Mouse (Mus musculus): ENCODE results near the gene Rpia.

The Rpia gene

DNA sequence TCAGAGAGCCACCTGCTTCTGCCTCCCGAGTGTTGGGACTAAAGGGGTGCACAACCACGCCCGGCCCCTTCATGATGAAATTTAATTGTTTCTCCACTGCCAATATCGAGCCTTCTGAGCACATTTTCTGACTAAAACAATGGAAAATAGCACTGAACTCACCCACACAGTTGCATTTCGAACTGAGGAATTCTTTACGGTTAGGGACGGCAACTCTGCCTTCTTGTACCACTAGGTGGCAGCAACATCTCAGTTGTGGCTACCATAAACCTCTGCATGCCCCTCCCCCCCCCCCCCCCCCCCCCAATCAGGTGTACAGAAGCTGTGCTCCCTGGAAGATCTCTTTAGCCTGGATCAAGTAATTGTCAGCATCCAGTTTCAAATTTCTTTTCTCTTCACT is 13.2 kb upstream of the Rpia start:
- DNase-seq (ENCODE audit: low spot score in 2 of 2): peak; percentile 35 to 57

DNA sequence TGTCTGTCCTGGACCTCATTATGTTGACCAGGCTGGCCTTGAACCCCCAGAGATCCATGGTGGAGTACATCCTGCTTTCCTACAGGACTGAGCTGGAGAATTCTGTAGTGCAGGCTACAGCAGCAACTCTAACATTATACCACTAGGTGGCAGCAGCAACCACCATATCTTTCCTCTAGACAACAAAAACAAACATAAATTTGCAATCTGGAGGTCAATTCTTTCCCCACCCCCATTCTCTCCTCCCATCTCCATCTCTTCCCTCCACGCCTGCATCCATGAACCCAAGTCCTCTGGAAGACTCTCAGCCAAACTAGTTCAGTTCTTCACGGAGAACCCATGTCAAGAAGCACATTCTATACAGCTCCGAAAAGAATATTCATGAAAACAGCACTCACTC is 12.6 kb upstream of the Rpia start:
- no peak for DNase-seq (ENCODE audit: low spot score in 2 of 2)

DNA sequence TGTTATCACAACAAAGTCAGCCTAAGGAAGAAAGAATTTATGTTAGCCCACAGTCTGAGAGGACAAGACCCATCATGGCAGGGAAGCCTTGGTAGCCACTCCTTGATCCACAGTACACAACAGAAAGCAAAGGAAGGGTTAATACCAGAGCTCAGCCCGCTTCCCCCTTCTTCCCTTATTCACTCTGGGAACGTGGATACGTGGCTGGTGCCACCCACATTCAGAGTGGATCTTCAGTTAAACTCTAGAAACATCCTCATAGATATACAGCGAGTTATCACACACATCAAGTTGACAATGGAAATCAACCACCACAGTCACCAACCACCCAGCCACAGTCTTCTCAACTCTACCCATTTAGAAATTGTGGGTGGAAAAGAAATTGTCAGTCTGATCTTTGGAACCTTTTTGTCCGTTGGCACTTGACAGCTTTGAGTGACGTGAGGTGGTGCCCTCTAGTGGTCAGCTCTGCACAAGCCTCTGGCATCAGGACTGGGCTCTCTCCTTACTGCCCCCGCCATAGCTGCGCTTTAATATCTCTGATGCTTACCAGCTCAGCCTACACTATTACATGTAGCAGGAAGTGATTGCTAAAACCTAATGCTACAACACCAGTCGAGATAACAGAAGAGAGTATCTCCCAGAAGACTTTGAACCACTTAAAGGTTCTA is 5.7 kb upstream of the Rpia start:
- peak; percentile 70 to 71 for DNase-seq (ENCODE audit: low spot score in 2 of 2)

DNA sequence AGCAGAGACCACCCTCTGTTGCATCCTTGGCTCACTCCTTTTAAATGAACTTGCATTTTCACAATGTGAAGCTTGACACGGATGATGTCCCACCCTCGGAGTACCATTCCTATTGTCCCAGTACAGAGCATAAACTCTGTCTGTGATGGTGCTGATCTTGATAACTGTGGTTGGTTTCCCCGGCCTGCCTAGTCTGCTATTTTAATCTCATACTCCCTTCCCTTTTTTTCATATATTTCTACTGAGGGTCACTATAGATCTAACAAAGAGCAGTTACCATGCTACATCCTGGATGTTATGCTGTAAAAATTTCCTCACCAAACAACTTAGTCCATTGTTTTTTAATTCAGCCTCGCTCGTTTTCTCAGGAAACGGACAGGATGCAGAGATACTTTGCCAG is 4.9 kb upstream of the Rpia start:
- DNase-seq (ENCODE audit: low spot score in 2 of 2): no peak

DNA sequence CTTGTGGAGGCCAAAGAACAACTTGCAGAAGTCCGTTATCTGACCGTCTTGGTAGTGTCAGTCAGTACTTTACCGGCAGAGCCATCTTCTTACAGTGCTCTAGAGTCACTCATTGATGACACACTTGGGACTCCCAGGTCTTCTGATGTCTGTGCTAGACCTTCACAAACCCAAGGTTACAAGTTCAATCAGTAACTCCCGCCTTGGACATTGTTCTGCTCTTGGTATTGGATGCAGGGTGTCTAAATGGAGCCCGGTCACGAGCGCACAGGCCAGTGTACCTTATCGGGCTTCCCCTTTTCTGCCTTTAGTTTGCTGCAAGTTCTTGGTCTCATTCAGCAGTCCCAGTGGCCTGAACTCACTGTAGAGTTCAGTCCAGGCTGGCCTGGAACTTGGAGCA is 612 bp upstream of the Rpia start:
- DNase-seq (ENCODE audit: low spot score in 2 of 2): no peak

DNA sequence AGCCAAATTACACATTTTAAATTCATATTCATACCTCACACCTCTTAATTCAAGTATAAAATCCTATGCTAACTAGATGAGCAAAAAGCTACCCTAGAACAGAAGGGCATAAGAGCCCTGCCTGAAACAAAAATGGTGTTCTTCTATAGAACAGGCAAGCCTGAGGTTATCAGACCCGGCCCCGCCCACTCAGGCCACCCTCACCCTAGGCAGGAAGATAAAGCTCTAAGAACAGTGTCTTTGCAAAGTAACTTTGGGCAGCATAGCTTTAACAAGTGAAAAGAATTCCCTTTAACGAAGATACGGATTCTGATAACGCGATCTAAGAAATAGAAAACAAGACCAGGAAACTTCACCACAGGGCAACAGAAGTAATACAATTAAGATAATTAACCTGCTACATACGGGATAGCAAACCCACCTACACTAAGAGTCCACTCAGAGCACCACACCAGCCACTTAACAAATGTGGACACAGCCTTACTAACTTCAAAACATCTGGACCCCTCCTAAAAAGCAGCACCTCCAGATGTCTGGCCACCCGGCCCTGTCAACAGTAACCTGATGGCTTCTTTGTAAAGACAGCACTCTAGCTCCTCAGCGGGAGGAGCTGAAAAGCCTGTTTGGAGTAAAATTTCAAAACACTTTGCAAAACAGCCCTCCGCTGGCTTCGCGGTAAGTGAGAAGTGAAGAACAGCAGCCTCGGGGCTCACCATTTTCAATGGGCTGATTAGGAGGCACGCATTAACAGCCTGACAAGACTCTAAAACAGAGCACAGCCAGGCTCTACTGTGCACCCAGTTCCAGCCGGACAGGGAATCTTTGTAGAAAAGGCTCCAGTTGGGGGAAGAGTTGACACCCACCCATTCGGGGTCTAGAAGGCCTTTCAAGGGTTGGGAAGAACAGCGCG is 925 bp downstream of the Rpia start:
- peak; percentile 47 to 58 for DNase-seq (ENCODE audit: low spot score in 2 of 2)

DNA sequence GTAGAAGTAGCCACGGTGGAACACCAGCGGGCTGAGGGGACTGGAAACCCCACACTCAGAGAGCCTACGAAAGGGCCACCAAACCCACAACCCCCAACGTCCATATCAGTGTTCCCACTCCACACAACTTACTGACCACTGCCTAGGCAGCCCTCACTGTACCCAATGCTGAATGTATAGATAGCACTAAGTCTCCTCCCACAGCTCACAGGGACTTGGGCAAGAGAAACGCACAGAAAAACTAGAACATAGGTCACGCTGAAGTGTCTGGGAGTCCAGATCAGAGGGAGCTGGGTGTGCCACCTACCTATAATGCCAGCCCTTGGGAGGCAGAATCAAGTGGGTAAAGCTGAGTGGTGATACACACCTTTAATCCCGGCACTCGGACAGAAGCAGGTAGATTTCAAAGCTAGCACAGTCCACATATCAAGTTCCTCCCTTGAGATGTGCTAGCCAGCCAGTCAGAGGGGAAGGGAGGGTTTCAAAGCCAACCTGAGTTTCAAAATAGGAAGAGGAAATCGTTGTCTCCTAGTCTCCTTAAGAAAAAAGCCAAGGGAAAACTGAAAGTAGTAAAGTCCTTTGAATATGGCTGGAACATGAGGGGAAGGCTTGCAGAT is 1.9 kb downstream of the Rpia start:
- no peak for DNase-seq (ENCODE audit: low spot score in 2 of 2)

DNA sequence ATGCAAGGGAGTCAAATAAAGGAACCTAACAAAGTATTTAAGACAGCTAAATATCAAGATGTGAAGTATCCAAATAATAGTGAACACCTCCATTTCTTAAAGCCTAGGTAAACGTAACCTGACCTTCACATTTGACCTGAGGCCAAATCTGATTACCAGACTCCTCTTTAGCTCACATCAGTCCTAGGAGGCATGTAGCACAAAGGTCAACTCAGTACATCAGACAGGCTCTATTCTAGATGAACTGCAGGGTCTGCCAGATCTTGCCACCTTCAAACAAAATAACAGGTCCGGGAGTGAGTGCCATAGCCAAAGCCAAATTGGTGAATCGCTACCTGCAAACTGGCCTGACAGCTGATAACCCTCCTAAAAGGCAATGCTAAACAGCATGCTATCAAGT is 2.9 kb downstream of the Rpia start:
- DNase-seq (ENCODE audit: low spot score in 2 of 2): no peak

DNA sequence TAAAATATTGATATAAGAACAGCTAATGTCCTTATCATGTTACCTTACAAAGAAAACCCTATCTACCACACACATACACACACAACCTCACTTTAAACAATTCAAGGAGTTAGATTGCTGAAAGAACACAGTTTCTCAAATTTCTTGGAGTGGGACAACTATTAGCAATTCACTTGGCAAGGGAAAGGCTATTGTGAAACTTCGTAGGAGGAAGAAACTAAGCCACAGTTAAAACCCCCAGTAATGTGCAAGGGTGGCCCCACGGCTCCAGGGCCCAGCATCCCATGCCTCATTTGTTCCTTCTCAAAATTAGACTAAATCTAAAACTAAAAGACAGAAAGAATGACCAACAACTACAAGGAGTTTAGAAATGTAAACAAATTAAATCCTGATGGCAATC is 4.5 kb downstream of the Rpia start:
- no peak for DNase-seq (ENCODE audit: low spot score in 2 of 2)

DNA sequence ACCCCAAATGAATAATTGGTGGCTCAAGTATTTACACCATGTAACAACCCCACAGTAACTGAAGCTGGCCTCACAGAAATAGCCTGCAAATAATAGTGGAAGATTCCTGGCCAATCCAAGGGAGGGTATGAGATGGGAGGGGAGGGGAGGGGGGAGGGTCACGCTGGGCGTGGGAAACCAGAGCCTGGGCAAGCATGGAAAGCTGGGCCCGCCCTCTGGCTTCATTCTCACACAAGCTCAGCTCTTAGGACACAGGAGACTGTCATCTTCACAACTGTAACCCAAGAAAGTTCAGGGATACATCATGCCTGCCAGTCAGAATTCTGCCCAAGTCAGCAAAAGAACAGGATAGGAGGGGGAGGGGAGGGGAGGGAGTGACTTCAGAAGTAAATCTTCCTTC is 6.2 kb downstream of the Rpia start:
- no peak for DNase-seq (ENCODE audit: low spot score in 2 of 2)

DNA sequence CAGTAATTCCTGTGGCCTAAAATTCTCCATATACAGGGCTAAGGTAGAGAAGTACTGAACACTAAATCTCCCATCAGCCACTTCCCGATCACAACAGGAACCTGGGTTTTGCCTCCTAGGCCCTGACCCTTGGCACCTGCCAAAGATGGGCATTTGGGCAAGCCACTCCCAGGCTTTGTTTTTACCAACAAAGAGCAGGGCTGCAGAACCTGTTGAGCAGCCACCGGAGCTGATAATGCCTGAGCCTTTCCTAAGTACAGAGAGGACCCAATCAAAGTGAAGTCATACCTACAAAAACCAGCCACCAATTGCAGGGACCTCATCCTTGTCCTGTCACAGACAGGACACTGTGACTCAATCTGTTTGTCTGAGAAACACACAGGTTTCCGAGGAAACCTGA is 7.2 kb downstream of the Rpia start:
- no peak for DNase-seq (ENCODE audit: low spot score in 2 of 2)

DNA sequence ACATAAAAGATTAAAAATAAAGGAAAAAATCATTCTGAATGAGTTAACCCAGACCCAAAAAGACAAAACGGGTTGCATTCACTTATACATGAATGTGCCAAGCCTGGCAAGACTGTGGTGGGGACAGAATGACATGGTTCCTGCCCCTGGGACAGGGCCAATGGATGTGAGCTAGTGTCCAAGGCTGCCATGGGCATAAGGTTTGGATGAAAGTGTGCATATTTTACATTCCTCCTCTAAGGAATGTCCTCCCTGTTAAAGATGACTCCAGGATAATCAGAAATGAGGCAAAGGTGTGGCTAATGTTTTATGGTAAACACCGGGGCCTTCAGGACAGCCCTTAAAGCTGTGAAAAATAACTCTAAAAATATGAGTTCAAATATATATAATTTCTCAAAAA is 10.7 kb downstream of the Rpia start:
- DNase-seq (ENCODE audit: low spot score in 2 of 2): no peak

DNA sequence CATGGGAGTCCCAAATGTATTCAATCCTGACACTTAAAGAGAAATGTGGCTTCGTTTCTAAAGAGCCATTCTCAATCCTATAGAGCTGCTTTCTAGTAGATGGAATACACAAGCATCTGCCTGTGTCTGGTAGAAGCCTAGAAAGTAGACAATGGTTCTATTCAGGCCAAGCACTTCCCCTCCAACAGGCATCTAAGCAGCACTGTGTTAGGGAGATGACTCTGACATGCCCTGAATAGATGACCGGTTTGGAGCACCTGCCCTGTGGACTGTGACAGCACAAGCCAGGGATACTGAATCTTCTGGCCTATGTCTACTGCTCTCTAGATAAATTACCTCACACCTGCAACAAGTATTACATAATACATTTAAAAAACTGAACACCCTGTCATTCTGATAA is 17.7 kb downstream of the Rpia start:
- no peak for DNase-seq (ENCODE audit: low spot score in 2 of 2)

DNA sequence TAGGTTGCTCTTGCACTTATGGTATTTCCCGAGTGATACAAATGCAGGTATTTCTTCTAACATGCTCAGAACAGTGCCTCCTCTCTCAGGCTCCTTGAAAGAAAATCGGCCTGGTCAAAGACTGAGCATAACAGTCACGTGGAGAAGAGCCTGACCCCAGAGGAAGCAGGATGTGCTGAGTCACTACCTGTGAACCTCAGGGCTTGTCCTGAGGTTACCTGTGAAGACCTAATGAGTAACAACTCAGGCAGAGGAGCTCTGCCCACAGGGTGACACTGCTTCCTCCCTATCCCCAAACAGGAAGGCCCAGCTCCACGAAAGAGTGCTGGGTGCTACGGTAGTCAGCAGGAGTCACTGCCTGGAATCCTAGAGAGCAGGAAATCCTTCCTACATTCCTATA is 18.3 kb downstream of the Rpia start:
- no peak for DNase-seq (ENCODE audit: low spot score in 2 of 2)

DNA sequence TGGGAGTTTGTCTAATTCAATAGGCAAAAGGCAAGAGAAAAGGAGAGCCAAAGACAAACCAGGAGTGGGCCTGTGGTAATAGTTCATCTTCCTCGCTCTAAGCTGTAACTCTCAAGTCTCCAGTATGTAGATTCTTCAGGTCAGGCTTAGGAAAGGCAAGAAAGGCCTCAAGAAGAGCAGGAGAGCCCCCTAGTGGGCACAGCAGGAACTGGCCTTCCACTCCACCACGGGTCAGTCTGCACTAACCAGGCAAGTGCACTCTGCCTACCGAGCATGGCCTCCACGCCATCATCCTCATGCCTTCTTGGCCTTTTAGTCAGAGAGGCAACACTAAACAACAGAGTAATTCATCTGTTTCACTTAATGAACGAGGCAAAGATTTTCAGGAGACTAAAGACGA is 23.3 kb downstream of the Rpia start:
- DNase-seq (ENCODE audit: low spot score in 2 of 2): peak; percentile 61 to 74

DNA sequence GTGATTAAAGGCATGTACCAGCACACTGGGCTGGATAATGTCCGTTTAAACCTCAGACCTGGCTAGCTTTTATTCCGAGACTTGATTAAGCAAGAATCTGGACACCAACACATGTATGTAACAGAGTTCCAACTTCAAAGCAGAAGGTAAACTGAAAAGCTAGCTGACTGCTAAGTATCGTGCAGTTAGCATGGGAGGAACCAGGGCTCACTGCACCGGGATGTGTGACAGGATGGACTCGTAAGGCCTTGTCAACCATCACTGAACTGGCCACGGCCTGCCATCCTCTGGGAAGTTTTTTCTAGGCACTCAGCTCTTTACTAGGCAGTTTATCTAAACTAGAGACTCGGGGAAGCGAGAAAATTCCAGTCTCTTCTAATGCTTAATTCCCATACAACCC is 27.0 kb downstream of the Rpia start:
- no peak for DNase-seq (ENCODE audit: low spot score in 2 of 2)

DNA sequence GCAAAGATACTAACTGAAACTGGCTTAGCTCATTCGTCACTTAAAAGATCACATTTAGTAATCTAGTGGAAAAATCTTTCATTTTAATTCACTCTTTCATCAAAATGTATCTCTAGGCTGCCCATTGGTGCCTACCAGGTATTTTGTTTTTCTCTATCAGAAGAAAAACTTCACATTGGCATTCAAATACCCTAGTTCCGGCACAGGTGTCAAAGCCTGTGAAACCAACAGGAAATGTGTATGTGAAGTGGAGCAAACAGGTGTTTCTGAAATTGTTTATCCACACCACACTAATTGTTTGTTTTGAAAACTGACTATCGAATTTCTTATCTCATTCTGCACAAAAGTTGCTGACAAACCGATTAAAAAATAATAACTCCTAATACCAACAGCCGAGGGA is 27.5 kb downstream of the Rpia start:
- no peak for DNase-seq (ENCODE audit: low spot score in 2 of 2)

DNA sequence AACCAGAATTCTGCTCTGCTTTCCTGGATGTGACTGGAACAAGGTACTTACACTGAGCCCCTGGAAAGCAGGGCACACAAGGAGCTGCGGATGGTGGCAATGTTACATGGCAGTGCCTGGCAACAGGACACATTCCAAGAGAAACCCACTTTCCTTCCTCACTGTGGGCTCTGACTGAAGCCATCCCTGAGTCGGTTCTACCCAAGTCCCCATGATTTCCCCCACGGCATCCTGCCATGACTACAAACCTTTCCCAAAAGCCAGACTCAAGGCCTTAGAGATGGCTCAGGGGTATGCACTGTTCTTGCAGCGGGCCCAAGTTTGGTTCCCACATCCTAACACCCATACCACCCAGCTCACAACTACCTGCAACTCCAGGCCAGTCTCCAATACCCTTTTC is 28.2 kb downstream of the Rpia start:
- DNase-seq (ENCODE audit: low spot score in 2 of 2): no peak

DNA sequence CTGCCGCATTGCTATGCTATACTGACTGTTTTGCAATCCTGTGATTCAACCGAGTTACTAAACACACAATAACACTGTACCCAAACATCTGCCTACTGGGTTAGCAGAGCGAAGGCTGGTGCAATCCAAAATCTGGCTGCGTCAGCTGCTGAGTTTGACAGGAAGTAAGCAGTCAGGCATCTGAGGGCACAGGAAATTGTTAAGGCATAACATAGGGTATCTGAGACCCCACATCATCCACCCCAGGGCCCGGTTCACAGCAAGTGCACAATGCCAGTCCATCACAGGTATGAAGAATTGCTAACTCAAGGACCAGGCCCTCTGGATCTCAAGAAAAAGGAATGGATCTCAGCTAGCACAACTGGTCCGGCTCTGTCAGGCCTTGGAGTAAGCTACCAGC is 29.4 kb downstream of the Rpia start:
- DNase-seq (ENCODE audit: low spot score in 2 of 2): no peak

DNA sequence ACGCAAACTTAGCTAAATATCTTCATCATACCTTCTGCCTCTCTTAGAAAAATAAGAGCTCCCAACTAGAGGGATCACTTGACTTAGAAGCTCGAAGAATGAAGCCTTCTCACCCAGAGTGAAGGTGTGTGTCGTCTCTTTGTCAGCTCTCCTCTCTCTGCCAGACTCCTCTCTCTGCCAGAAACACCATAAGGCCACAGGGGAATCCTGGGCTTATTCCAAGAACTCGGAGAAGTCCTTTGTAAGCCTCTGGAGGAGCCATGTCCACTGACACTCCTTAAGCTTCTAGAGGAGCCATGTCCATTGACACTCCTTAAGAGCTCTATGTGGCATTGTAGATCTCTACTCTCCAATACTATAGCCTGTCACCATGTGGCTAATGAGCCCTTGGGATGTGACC is 31.1 kb downstream of the Rpia start:
- DNase-seq (ENCODE audit: low spot score in 2 of 2): no peak

DNA sequence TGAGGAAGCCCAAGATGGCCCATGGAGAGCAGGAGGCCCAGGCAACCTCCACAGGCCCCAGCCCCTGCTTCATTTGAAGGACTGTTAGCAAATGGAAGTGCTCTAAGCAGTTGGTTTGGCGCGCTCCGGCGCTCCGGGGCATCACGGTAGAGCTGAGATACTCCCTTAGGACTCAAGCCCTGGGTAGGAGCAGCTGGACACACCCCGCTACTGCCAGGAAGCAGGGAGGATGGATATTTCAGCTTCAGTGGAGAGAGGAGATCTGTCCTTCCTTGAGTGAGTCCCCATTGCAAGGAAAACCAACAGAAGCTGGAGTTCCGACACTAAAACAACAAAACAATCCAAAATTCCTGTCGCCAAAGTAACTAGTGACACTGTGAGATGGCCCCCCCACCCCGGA is 37.2 kb downstream of the Rpia start:
- no peak for DNase-seq (ENCODE audit: low spot score in 2 of 2)

DNA sequence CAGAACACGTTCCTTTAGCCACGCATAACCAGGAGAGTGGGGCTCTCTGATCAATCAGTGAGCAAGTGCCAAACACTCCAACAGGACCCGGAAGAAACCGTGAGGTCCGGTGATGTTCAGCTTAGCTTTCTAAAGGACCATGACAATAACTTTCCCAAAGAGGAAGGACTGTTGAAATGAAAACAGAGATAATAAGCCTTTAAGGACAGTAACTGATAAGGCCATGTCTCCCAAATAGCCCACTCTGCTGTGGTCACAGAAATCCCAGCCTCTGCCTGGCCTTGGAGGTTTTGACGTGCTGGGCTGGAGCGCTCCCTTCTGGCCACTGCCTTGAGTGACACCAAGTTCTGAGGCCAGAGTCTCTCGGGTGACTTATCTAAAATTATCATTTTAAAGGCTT is 39.7 kb downstream of the Rpia start:
- DNase-seq (ENCODE audit: low spot score in 2 of 2): peak; percentile 57 to 70

DNA sequence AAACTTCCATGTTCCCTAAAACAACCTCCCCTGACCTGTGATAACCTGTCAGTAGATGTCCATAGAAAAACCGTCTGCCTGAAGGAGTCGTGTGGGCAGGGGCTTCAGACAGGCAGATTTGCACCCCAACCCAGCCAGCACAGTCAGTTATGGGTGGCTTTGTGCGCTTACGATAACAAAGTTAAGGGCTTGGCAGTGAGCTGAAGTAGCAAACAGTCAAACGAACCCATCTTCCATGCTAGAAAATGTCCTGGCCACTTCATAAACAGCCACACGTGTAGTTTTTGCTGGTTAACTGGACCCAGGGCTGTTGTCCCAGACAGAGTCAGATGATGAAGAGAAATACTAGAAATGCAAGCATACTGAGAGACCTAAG is 40.1 kb downstream of the Rpia start:
- no peak for DNase-seq (ENCODE audit: low spot score in 2 of 2)
